Mouse (Mus musculus) embryonic facial prominence, embryonic 15.5 days (tissue): Measurements from ENCODE around the gene Erc2. TPM values are rescaled to one million over a fixed set of nuclear protein-coding genes. Genes with fewer than 3 reads are reported as not detected.

Source experiments
- ATAC-seq: fragments of 200-750 bp; cut with Nextera tagmentation; 2 replicates; pipeline ENCODE4 v1.8.0; 2017; ENCODE audit warnings: low read depth, moderate TSS enrichment; ENCODE audit not compliant: insufficient number of reproducible peaks, low FRiP score, low TSS enrichment
- H3K27ac ChIP-seq: fragments of 300-500 bp; sonication (generic); replicated peaks from 2 replicates; pipeline ENCODE4 v1.5.1; 2015; ENCODE audit warnings: mild to moderate bottlenecking, inconsistent platforms
- H3K27me3 ChIP-seq: fragments of 300-500 bp; sonication (generic); 2 replicates; pipeline ENCODE4 v1.6.1; 2015; ENCODE audit warnings: inconsistent platforms
- H3K36me3 ChIP-seq: fragments of 300-500 bp; sonication (generic); 2 replicates; pipeline ENCODE4 v1.6.1; 2015; ENCODE audit warnings: mild to moderate bottlenecking, inconsistent platforms
- H3K4me1 ChIP-seq: fragments of 300-500 bp; sonication (generic); 2 replicates; pipeline ENCODE4 v1.6.1; 2015; ENCODE audit warnings: inconsistent platforms
- H3K4me2 ChIP-seq: fragments of 300-500 bp; sonication (generic); replicated peaks from 2 replicates; pipeline ENCODE4 v1.6.1; 2015; ENCODE audit warnings: mild to moderate bottlenecking, inconsistent platforms
- H3K4me3 ChIP-seq: fragments of 300-500 bp; sonication (generic); replicated peaks from 2 replicates; pipeline ENCODE4 v1.5.1; 2015; ENCODE audit warnings: mild to moderate bottlenecking, inconsistent platforms
- H3K9ac ChIP-seq: fragments of 300-500 bp; sonication (generic); 2 replicates; pipeline ENCODE4 v1.6.1; 2015; ENCODE audit warnings: inconsistent platforms
- H3K9me3 ChIP-seq: fragments of 300-500 bp; sonication (generic); replicated peaks from 2 replicates; pipeline ENCODE4 v1.6.1; 2016; ENCODE audit warnings: inconsistent platforms
- WGBS: fragments of 180-500 bp; shearing (Covaris S2); methylation state at CpG from one replicate; pipeline ENCODE4 v1.1.7; 2015; 5-methylcytosine and 5-hydroxymethylcytosine counted together
- polyA plus RNA-seq: library from polyadenylated mRNA; unstranded; fragments of >200 nt; fragmentation: Nextera tagmentation; extraction: Ambion mirVana; gene quantifications from 2 replicates; pipeline ENCODE4 v1.2.1, GENCODE M21; 2015

Gene Erc2
- polyA plus RNA-seq, 1 experiment from 2014 or later = 7.1 TPM

DNA sequence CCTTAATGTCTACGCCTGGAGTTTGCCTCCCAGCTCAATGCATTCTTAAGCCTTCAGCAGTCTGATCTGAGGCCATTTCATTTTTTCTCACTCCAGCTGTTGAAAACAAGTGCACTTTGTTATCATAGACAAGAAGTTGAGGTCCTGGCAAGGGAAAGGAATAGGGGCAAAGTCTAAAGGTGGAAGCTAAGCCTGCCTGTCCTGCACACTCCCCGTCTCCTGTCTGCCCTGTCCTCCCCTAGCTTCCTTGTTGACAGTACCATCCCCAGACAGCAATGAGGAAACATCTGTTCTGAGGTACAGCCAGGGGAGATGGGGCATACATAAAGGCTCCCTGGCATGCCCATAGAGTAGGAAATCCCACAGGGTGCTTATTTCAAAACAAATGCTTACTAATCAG, 776.7 kb downstream of the Erc2 start:
- Histone ChIP-seq H3K9me3 (no peaks in the 10 kb centered on the region), H3K4me2 (no peak overlapping the region), H3K4me3 (no peak overlapping the region), H3K9ac (no peak overlapping the region), H3K36me3 (no peaks in the 10 kb centered on the region), H3K27ac (no peak overlapping the region), H3K4me1 (no peaks in the 10 kb centered on the region), H3K27me3 (no peaks in the 10 kb centered on the region)
- no peak for ATAC-seq
- 60% methylated on average over 2 of the region's 2 CpGs for WGBS

- ATAC-seq = no peak
- Histone ChIP-seq H3K27ac (no peak overlapping the region), H3K4me1 (no peaks in the 10 kb centered on the region), H3K27me3 (no peaks in the 10 kb centered on the region), H3K36me3 (no peaks in the 10 kb centered on the region), H3K4me3 (no peak overlapping the region), H3K9ac (no peak overlapping the region), H3K9me3 (no peaks in the 10 kb centered on the region), H3K4me2 (no peak overlapping the region)
- 82% methylated on average over 9 of the region's 9 CpGs for WGBS
These were observed 777.7 kb downstream of the Erc2 start for GRCm38 (mm10) chr14:28399897-28400296.

GRCm38 (mm10) chr14:28405277-28405840, 783.1 kb downstream of the Erc2 start:
- WGBS = 67% methylated on average over 5 of the region's 5 CpGs
- Histone ChIP-seq H3K4me3 (no peak overlapping the region), H3K9ac (no peak overlapping the region), H3K36me3 (no peaks in the 10 kb centered on the region), H3K4me2 (no peak overlapping the region), H3K4me1 (peaks cover 14% of the 10 kb centered on the region), H3K27me3 (no peaks in the 10 kb centered on the region), H3K9me3 (no peaks in the 10 kb centered on the region), H3K27ac (no peak overlapping the region)
- ATAC-seq = no peak

DNA sequence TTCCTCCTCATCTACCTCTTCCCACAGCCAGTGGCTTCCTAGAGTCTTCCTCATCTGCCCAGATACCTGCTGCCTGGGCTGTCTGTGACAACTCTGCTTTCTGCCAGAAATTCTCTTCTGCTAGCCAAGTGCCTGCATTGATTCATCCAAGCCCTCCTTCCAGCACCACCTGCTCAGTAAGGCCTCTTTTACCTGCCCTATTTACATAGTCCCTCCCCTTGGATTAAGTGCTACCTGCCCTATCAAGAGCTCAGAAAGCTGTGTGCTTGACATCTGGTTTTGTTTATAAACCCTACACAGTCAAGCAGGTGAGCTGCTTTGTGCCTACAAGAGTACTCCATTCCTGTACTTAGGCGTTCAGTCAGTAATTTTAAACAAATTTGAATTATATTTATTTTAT, 787.2 kb downstream of the Erc2 start:
- no peak for ATAC-seq
- Histone ChIP-seq H3K9ac (no peak overlapping the region), H3K4me2 (no peak overlapping the region), H3K36me3 (no peaks in the 10 kb centered on the region), H3K27me3 (no peaks in the 10 kb centered on the region), H3K27ac (no peak overlapping the region), H3K9me3 (no peaks in the 10 kb centered on the region), H3K4me3 (no peak overlapping the region), H3K4me1 (peaks cover 30% of the 10 kb centered on the region)
- WGBS = 73% methylated on average over 1 of the region's 1 CpGs

- no peaks in the 10 kb centered on the region for H3K36me3 ChIP-seq
- H3K4me2 ChIP-seq = no peak overlapping the region
- no peak for ATAC-seq
- H3K9ac ChIP-seq = no peak overlapping the region
- no peaks in the 10 kb centered on the region for H3K9me3 ChIP-seq
- H3K4me1 ChIP-seq = peaks cover 30% of the 10 kb centered on the region
- H3K27ac ChIP-seq = no peak overlapping the region
- 54% methylated on average over 4 of the region's 4 CpGs for WGBS
- no peaks in the 10 kb centered on the region for H3K27me3 ChIP-seq
- H3K4me3 ChIP-seq = no peak overlapping the region
These were observed 787.6 kb downstream of the Erc2 start for GRCm38 (mm10) chr14:28409796-28410347.

DNA sequence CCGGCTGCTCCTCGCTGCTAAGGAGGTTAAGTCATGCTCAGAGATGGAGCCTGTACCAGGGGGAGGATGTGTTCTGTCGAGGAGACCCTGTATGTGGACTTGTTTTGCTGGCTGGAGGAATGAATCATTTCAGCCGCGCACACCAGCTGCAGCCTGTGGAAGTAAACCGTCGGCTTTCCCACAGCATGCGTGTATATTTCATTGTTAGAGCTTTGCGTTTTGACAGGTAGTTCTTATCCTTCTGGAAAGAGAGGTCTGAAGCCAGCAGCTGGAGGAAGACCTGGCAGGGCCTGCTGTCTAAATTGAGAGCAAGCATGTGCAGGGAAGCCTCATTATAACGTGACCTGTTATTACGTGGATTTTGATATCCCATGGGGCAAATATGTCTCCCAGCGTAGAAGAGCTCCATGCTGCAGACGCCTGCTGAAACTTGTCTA, 788.6 kb downstream of the Erc2 start:
- no peak overlapping the region for H3K4me3 ChIP-seq
- H3K9ac ChIP-seq = no peak overlapping the region
- peak overlapping the region; percentile 48 for H3K27ac ChIP-seq
- H3K4me1 ChIP-seq = peaks cover 30% of the 10 kb centered on the region
- H3K27me3 ChIP-seq = no peaks in the 10 kb centered on the region
- no peak overlapping the region for H3K4me2 ChIP-seq
- WGBS = 35% methylated on average over 13 of the region's 13 CpGs
- H3K36me3 ChIP-seq = no peaks in the 10 kb centered on the region
- H3K9me3 ChIP-seq = no peaks in the 10 kb centered on the region
- no peak for ATAC-seq

- Histone ChIP-seq H3K27ac (no peak overlapping the region), H3K4me1 (peaks cover 40% of the 10 kb centered on the region), H3K4me3 (no peak overlapping the region), H3K36me3 (no peaks in the 10 kb centered on the region), H3K4me2 (no peak overlapping the region), H3K9me3 (no peaks in the 10 kb centered on the region), H3K9ac (no peak overlapping the region), H3K27me3 (no peaks in the 10 kb centered on the region)
- 53% methylated on average over 8 of the region's 8 CpGs for WGBS
- ATAC-seq = no peak
These were observed 790.2 kb downstream of the Erc2 start for GRCm38 (mm10) chr14:28412252-28412995.

DNA sequence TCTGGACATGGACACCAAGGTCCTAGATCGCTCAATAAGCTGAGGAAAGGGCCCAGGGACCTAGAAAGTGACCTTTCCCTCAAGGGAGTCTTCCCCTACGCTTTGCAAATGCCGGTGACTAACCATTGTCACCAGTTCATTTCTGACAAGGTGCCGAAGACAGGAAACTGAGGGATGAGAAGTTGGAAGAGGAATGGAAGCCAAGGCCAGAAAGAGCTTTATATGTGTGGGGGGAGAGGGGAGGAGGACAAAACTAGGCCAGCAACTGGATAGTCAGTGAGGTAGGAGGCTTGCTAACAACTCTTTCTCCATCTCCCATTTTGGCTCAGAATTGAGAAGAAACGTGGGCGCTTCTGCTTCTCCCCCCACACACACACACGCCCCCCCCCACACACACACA, 791.3 kb downstream of the Erc2 start:
- Histone ChIP-seq H3K9me3 (no peaks in the 10 kb centered on the region), H3K4me3 (no peak overlapping the region), H3K27ac (no peak overlapping the region), H3K9ac (no peak overlapping the region), H3K4me1 (peaks cover 47% of the 10 kb centered on the region), H3K27me3 (no peaks in the 10 kb centered on the region), H3K4me2 (no peak overlapping the region), H3K36me3 (no peaks in the 10 kb centered on the region)
- 82% methylated on average over 7 of the region's 7 CpGs for WGBS
- no peak for ATAC-seq

DNA sequence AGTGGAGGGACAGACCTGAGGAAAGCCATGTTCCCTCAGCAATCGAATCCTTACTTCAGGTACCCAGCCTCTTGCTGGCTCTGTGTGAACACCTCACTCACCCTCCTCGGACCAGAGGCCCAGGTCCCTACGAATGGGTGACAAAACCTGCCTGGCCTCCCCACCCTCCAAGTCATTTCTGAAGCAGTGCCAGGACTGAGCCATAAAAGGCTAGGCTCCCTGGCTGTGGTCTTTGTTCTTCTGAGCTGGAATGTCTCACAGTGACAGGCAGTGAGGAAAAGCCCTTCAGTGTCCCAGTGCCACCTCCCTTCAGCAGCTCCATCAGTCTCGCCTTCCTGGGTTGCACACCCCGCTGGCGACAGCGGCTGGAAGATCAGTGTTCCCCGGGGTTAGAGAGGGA, 794.8 kb downstream of the Erc2 start:
- peaks cover 34% of the 10 kb centered on the region for H3K4me1 ChIP-seq
- WGBS = 21% methylated on average over 8 of the region's 8 CpGs

GRCm38 (mm10) chr14:28418497-28418896, 796.3 kb downstream of the Erc2 start:
- Histone ChIP-seq H3K4me3 (no peak overlapping the region), H3K4me1 (peaks cover 25% of the 10 kb centered on the region), H3K9ac (no peak overlapping the region), H3K36me3 (no peaks in the 10 kb centered on the region), H3K27me3 (no peaks in the 10 kb centered on the region), H3K4me2 (no peak overlapping the region), H3K27ac (no peak overlapping the region), H3K9me3 (no peaks in the 10 kb centered on the region)
- no peak for ATAC-seq
- WGBS = 50% methylated on average over 4 of the region's 4 CpGs

More for the DNA sequence above, 794.8 kb downstream of the Erc2 start:
- Histone ChIP-seq H3K9ac (no peak overlapping the region), H3K27me3 (no peaks in the 10 kb centered on the region), H3K36me3 (no peaks in the 10 kb centered on the region), H3K4me2 (no peak overlapping the region), H3K27ac (0 out of 2 replicates have a peak overlapping the region, but pooled peaks have one; percentile 11), H3K9me3 (no peaks in the 10 kb centered on the region), H3K4me3 (no peak overlapping the region)
- no peak for ATAC-seq

DNA sequence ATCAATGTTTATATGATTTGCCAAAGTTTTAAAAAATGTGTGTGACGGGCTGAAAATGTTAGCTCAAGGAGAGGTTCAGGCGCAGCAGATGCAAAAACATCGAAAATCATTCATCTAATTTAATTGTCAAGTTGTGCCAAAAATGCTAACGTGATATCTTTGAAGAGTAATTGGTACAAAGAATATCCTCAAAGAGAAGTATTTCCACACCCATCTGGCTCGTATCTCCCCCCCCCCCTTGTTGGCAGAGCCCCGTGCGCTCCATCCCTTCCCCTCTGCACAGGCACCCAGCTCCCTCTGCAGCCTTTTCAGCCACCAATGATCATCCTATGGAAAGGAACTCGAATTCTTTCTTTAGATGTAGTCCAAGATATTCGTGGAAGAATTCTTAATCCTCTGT, 797.0 kb downstream of the Erc2 start:
- H3K36me3 ChIP-seq = no peaks in the 10 kb centered on the region
- no peak for ATAC-seq
- H3K4me1 ChIP-seq = peaks cover 25% of the 10 kb centered on the region
- no peak overlapping the region for H3K4me2 ChIP-seq
- H3K27me3 ChIP-seq = no peaks in the 10 kb centered on the region
- 39% methylated on average over 9 of the region's 9 CpGs for WGBS
- no peak overlapping the region for H3K27ac ChIP-seq
- no peak overlapping the region for H3K9ac ChIP-seq
- no peak overlapping the region for H3K4me3 ChIP-seq
- no peaks in the 10 kb centered on the region for H3K9me3 ChIP-seq
